Mouse (Mus musculus) heart, embryonic 14.5 days (tissue): Measurements from ENCODE around the gene Naa20. TPM values are rescaled to one million over a fixed set of nuclear protein-coding genes. Genes with fewer than 3 reads are reported as not detected.
A peak's percentile ranks its signal among the peaks of the same experiment; 100 is the strongest.

Experiments used
- ATAC-seq: fragments of 200-750 bp; cut with Nextera tagmentation; 2 replicates; pipeline ENCODE4 v1.8.0; 2017; ENCODE audit warnings: low read depth, moderate TSS enrichment; ENCODE audit not compliant: insufficient number of reproducible peaks, insufficient read depth, low FRiP score
- H3K27ac ChIP-seq, 2 experiments: fragments of 200-500 bp in 1 of 2; fragments of 300-500 bp in 1 of 2; sonication (generic) in 1 of 2; replicated peaks in 1 of 2; 2 replicates each; pipeline ENCODE4 v1.5.1; 2012 to 2014; ENCODE audit warnings: low read depth in 2 of 2, low read length in 2 of 2, control low read depth in 1 of 2, mild to moderate bottlenecking in 1 of 2, mixed read lengths in 1 of 2; ENCODE audit not compliant: control insufficient read depth in 1 of 2, insufficient read depth in 1 of 2
- H3K27me3 ChIP-seq: fragments of 300-500 bp; sonication (generic); 2 replicates; pipeline ENCODE4 v1.6.1; 2014; ENCODE audit warnings: mild to moderate bottlenecking, low read length, control low read depth; ENCODE audit not compliant: control insufficient read depth, insufficient read depth
- H3K36me3 ChIP-seq: fragments of 300-500 bp; sonication (generic); 2 replicates; pipeline ENCODE4 v1.6.1; 2014; ENCODE audit warnings: mild to moderate bottlenecking, control low read depth, low read length, mixed read lengths; ENCODE audit not compliant: control insufficient read depth, insufficient read depth
- H3K4me1 ChIP-seq, 2 experiments: fragments of 200-500 bp in 1 of 2; fragments of 300-500 bp in 1 of 2; sonication (generic) in 1 of 2; 2 replicates each; pipeline ENCODE4 v1.6.1; 2012 to 2014; ENCODE audit warnings: low read length in 2 of 2, control low read depth in 1 of 2, mixed read lengths in 1 of 2; ENCODE audit not compliant: control insufficient read depth in 2 of 2, insufficient read depth in 2 of 2
- H3K4me2 ChIP-seq: fragments of 300-500 bp; sonication (generic); 2 replicates; pipeline ENCODE4 v1.6.1; 2014; ENCODE audit warnings: mild to moderate bottlenecking, low read length
- H3K4me3 ChIP-seq, 2 experiments: fragments of 200-500 bp in 1 of 2; fragments of 300-500 bp in 1 of 2; sonication (generic) in 1 of 2; 2 replicates each; pipeline ENCODE4 v1.5.1; 2012 to 2014; ENCODE audit warnings: low read length in 2 of 2, mild to moderate bottlenecking in 2 of 2, control low read depth in 1 of 2, low read depth in 1 of 2, moderate library complexity in 1 of 2; ENCODE audit not compliant: control insufficient read depth in 1 of 2, insufficient read depth in 1 of 2
- H3K9ac ChIP-seq: fragments of 300-500 bp; sonication (generic); 2 replicates; pipeline ENCODE4 v1.6.1; 2014; ENCODE audit warnings: mild to moderate bottlenecking, low read length
- H3K9me3 ChIP-seq: fragments of 300-500 bp; sonication (generic); 2 replicates; pipeline ENCODE4 v1.6.1; 2016; ENCODE audit warnings: low read length, control low read depth; ENCODE audit not compliant: control insufficient read depth
- WGBS: fragments of 180-500 bp; shearing (Covaris S2); extraction: QIAGEN DNeasy Blood & Tissue Kit; methylation state at CpG from one replicate; pipeline ENCODE4 v1.1.7; 2014; 5-methylcytosine and 5-hydroxymethylcytosine counted together
- polyA plus RNA-seq: library from polyadenylated mRNA; unstranded; fragments of >200 nt; fragmentation: Nextera tagmentation; extraction: Ambion mirVana; gene quantifications from 2 replicates; pipeline ENCODE4 v1.2.1, GENCODE M21; 2014

Naa20 gene
- polyA plus RNA-seq, 1 experiment from 2014 or later = 198 TPM

GRCm38 (mm10) chr2:145862206-145862817 is 39.6 kb upstream of the Naa20 start:
- Histone ChIP-seq H3K4me1 (peaks cover 23 to 35% of the 10 kb centered on the region in 2 experiments), H3K27ac (peak overlapping the region; percentile 96), H3K9ac (peak overlapping the region; percentile 80), H3K36me3 (0 out of 2 replicates have a peak, but pooled peaks cover 6% of the 10 kb centered on the region), H3K4me2 (peak overlapping the region; percentile 84), H3K4me3 (peak overlapping the region; percentile 50 to 59), H3K27me3 (no peaks in the 10 kb centered on the region), H3K9me3 (0 out of 2 replicates have a peak, but pooled peaks cover 3% of the 10 kb centered on the region)
- ATAC-seq = no peak
- WGBS = 38% methylated on average over 10 of the region's 10 CpGs

GRCm38 (mm10) chr2:145865344-145865743 is 36.6 kb upstream of the Naa20 start:
- H3K36me3 ChIP-seq = peaks cover 11% of the 10 kb centered on the region; the same call in 1 of the 2 replicates
- 0 out of 2 replicates have a peak, but pooled peaks cover 6% of the 10 kb centered on the region for H3K9me3 ChIP-seq
- no peak overlapping the region for H3K4me3 ChIP-seq
- no peak for ATAC-seq
- no peak overlapping the region for H3K27ac ChIP-seq
- WGBS = 92% methylated on average over 3 of the region's 3 CpGs
- no peak overlapping the region for H3K4me2 ChIP-seq
- no peaks in the 10 kb centered on the region for H3K27me3 ChIP-seq
- H3K4me1 ChIP-seq = peaks cover 14 to 18% of the 10 kb centered on the region in 2 experiments
- no peak overlapping the region for H3K9ac ChIP-seq

- 95% methylated on average over 3 of the region's 3 CpGs for WGBS
- Histone ChIP-seq H3K9me3 (0 out of 2 replicates have a peak, but pooled peaks cover 6% of the 10 kb centered on the region), H3K4me1 (peaks cover 10 to 17% of the 10 kb centered on the region in 2 experiments), H3K27me3 (no peaks in the 10 kb centered on the region), H3K36me3 (peaks cover 11% of the 10 kb centered on the region; the same call in 1 of the 2 replicates), H3K9ac (no peak overlapping the region), H3K4me2 (no peak overlapping the region), H3K4me3 (no peak overlapping the region), H3K27ac (no peak overlapping the region)
- no peak for ATAC-seq
Measured at GRCm38 (mm10) chr2:145866238-145866637, 35.7 kb upstream of the Naa20 start.

GRCm38 (mm10) chr2:145866695-145867449 is 35.0 kb upstream of the Naa20 start:
- Histone ChIP-seq H3K4me3 (no peak overlapping the region), H3K27me3 (no peaks in the 10 kb centered on the region), H3K9me3 (0 out of 2 replicates have a peak, but pooled peaks cover 6% of the 10 kb centered on the region), H3K4me2 (no peak overlapping the region), H3K36me3 (peaks cover 11% of the 10 kb centered on the region; the same call in 1 of the 2 replicates), H3K27ac (no peak overlapping the region), H3K4me1 (peaks cover 7 to 11% of the 10 kb centered on the region in 2 experiments), H3K9ac (no peak overlapping the region)
- 91% methylated on average over 11 of the region's 11 CpGs for WGBS
- no peak for ATAC-seq

GRCm38 (mm10) chr2:145871308-145871707 is 30.6 kb upstream of the Naa20 start:
- ATAC-seq = no peak
- 91% methylated on average over 4 of the region's 4 CpGs for WGBS
- no peaks in the 10 kb centered on the region for H3K27me3 ChIP-seq
- peaks cover 0 to 4% of the 10 kb centered on the region in 2 experiments; a peak in 1 of 4 replicates for H3K4me1 ChIP-seq
- H3K4me3 ChIP-seq = no peak overlapping the region
- H3K9ac ChIP-seq = no peak overlapping the region
- H3K9me3 ChIP-seq = 0 out of 2 replicates have a peak, but pooled peaks cover 6% of the 10 kb centered on the region
- H3K4me2 ChIP-seq = no peak overlapping the region
- H3K36me3 ChIP-seq = peaks cover 21% of the 10 kb centered on the region
- H3K27ac ChIP-seq = no peak overlapping the region

- no peaks in the 10 kb centered on the region for H3K27me3 ChIP-seq
- 0 out of 2 replicates have a peak, but pooled peaks cover 3% of the 10 kb centered on the region for H3K9me3 ChIP-seq
- peaks cover 24% of the 10 kb centered on the region for H3K36me3 ChIP-seq
- peaks cover 0 to 4% of the 10 kb centered on the region in 2 experiments; a peak in 1 of 4 replicates for H3K4me1 ChIP-seq
- no peak for ATAC-seq
- WGBS = 84% methylated on average over 1 of the region's 1 CpGs
- H3K27ac ChIP-seq = no peak overlapping the region
- H3K4me3 ChIP-seq = no peak overlapping the region
- no peak overlapping the region for H3K9ac ChIP-seq
- H3K4me2 ChIP-seq = no peak overlapping the region
Measured at GRCm38 (mm10) chr2:145872099-145872498, 29.8 kb upstream of the Naa20 start.

GRCm38 (mm10) chr2:145873953-145874352 is 27.9 kb upstream of the Naa20 start:
- Histone ChIP-seq H3K4me3 (no peak overlapping the region), H3K4me2 (no peak overlapping the region), H3K9ac (no peak overlapping the region), H3K36me3 (peaks cover 42% of the 10 kb centered on the region), H3K27me3 (no peaks in the 10 kb centered on the region), H3K4me1 (peaks cover 0 to 4% of the 10 kb centered on the region in 2 experiments; a peak in 1 of 4 replicates), H3K9me3 (0 out of 2 replicates have a peak, but pooled peaks cover 3% of the 10 kb centered on the region), H3K27ac (no peak overlapping the region)
- no peak for ATAC-seq
- WGBS = 44% methylated on average over 1 of the region's 1 CpGs
